Mouse (Mus musculus) midbrain, embryonic 12.5 days (tissue): ENCODE measurements around the gene Srpk2. TPM values are rescaled to one million over a fixed set of nuclear protein-coding genes. Genes with fewer than 3 reads are reported as not detected.
"Not testable (repeated sequence)": the region's sequence is repeated elsewhere in the genome, so short reads cannot be mapped to it uniquely, and the experiment has no call there.

Experiments
- ATAC-seq: fragments of 200-750 bp; cut with Nextera tagmentation; 2 replicates; pipeline ENCODE4 v1.8.0; 2017; ENCODE audit warnings: low read depth, moderate TSS enrichment, moderate library complexity; ENCODE audit not compliant: low FRiP score
- H3K27ac ChIP-seq: fragments of 300-500 bp; sonication (generic); replicated peaks from 2 replicates; pipeline ENCODE4 v1.5.1; 2016; ENCODE audit warnings: mild to moderate bottlenecking
- H3K27me3 ChIP-seq: fragments of 300-500 bp; sonication (generic); 2 replicates; pipeline ENCODE4 v1.6.1; 2016; ENCODE audit warnings: mild to moderate bottlenecking
- H3K36me3 ChIP-seq: fragments of 300-500 bp; sonication (generic); 2 replicates; pipeline ENCODE4 v1.6.1; 2016
- H3K4me1 ChIP-seq: fragments of 300-500 bp; sonication (generic); 2 replicates; pipeline ENCODE4 v1.6.1; 2016
- H3K4me2 ChIP-seq: fragments of 300-500 bp; sonication (generic); replicated peaks from 2 replicates; pipeline ENCODE4 v1.6.1; 2016; ENCODE audit warnings: mild to moderate bottlenecking, moderate library complexity
- H3K4me3 ChIP-seq: fragments of 300-500 bp; sonication (generic); 2 replicates; pipeline ENCODE4 v1.5.1; 2016; ENCODE audit warnings: mild to moderate bottlenecking
- H3K9ac ChIP-seq: fragments of 300-500 bp; sonication (generic); replicated peaks from 2 replicates; pipeline ENCODE4 v1.6.1; 2016; ENCODE audit warnings: mild to moderate bottlenecking, moderate library complexity
- H3K9me3 ChIP-seq: fragments of 300-500 bp; sonication (generic); 2 replicates; pipeline ENCODE4 v1.6.1; 2016; ENCODE audit warnings: mild to moderate bottlenecking
- WGBS: fragments of 180-500 bp; shearing (Covaris S2); methylation state at CpG from one replicate; pipeline ENCODE4 v1.1.7; 2016; 5-methylcytosine and 5-hydroxymethylcytosine counted together
- polyA plus RNA-seq: library from polyadenylated mRNA; unstranded; fragments of >200 nt; fragmentation: Nextera tagmentation; extraction: Ambion mirVana; gene quantifications from 2 replicates; pipeline ENCODE4 v1.2.1, GENCODE M21; 2016

The Srpk2 gene
- polyA plus RNA-seq, 1 experiment from 2014 or later: 77.3 TPM

GRCm38 (mm10) chr5:23483811-23484210 lies 200.6 kb downstream of the Srpk2 start:
- H3K27me3 ChIP-seq: no peaks in the 10 kb centered on the region
- 94% methylated on average over 7 of the region's 7 CpGs for WGBS
- H3K27ac ChIP-seq: no peak overlapping the region
- no peak for ATAC-seq
- no peak overlapping the region for H3K4me3 ChIP-seq
- no peak overlapping the region for H3K9ac ChIP-seq
- peaks cover 80% of the 10 kb centered on the region for H3K36me3 ChIP-seq
- H3K9me3 ChIP-seq: no peaks in the 10 kb centered on the region
- no peak overlapping the region for H3K4me2 ChIP-seq
- no peaks in the 10 kb centered on the region for H3K4me1 ChIP-seq

- no peaks in the 10 kb centered on the region for H3K9me3 ChIP-seq
- no peak overlapping the region for H3K4me3 ChIP-seq
- H3K9ac ChIP-seq: no peak overlapping the region
- no peaks in the 10 kb centered on the region for H3K4me1 ChIP-seq
- WGBS: 81% methylated on average over 6 of the region's 6 CpGs
- no peaks in the 10 kb centered on the region for H3K27me3 ChIP-seq
- no peak overlapping the region for H3K4me2 ChIP-seq
- ATAC-seq: no peak
- H3K27ac ChIP-seq: no peak overlapping the region
- H3K36me3 ChIP-seq: peaks cover 47% of the 10 kb centered on the region
Observed at GRCm38 (mm10) chr5:23473098-23473873, 211.1 kb downstream of the Srpk2 start.

GRCm38 (mm10) chr5:23466546-23466945 lies 217.9 kb downstream of the Srpk2 start:
- Histone ChIP-seq H3K36me3 (peaks cover 43% of the 10 kb centered on the region), H3K27ac (no peak overlapping the region), H3K4me3 (no peak overlapping the region), H3K9me3 (no peaks in the 10 kb centered on the region), H3K4me1 (no peaks in the 10 kb centered on the region), H3K4me2 (no peak overlapping the region), H3K9ac (no peak overlapping the region), H3K27me3 (no peaks in the 10 kb centered on the region)
- no peak for ATAC-seq
- WGBS: 97% methylated on average over 4 of the region's 4 CpGs

- 90% methylated on average over 8 of the region's 8 CpGs for WGBS
- Histone ChIP-seq H3K4me2 (no peak overlapping the region), H3K4me1 (no peaks in the 10 kb centered on the region), H3K27me3 (no peaks in the 10 kb centered on the region), H3K27ac (no peak overlapping the region), H3K4me3 (no peak overlapping the region), H3K9ac (no peak overlapping the region), H3K9me3 (no peaks in the 10 kb centered on the region), H3K36me3 (peaks cover 35% of the 10 kb centered on the region)
- no peak for ATAC-seq
Observed at GRCm38 (mm10) chr5:23464743-23465142, 219.7 kb downstream of the Srpk2 start.

- 98% methylated on average over 3 of the region's 3 CpGs for WGBS
- no peak overlapping the region for H3K4me2 ChIP-seq
- H3K36me3 ChIP-seq: peaks cover 34% of the 10 kb centered on the region
Observed at GRCm38 (mm10) chr5:23464247-23464646, 220.2 kb downstream of the Srpk2 start.

GRCm38 (mm10) chr5:23461688-23462087 lies 222.7 kb downstream of the Srpk2 start:
- Histone ChIP-seq H3K4me3 (no peak overlapping the region), H3K4me1 (no peaks in the 10 kb centered on the region), H3K27ac (no peak overlapping the region), H3K36me3 (peaks cover 21% of the 10 kb centered on the region), H3K9ac (no peak overlapping the region), H3K9me3 (no peaks in the 10 kb centered on the region), H3K27me3 (no peaks in the 10 kb centered on the region), H3K4me2 (no peak overlapping the region)
- 62% methylated on average over 2 of the region's 2 CpGs for WGBS
- no peak for ATAC-seq

More at GRCm38 (mm10) chr5:23464247-23464646, 220.2 kb downstream of the Srpk2 start:
- Histone ChIP-seq H3K9me3 (no peaks in the 10 kb centered on the region), H3K27ac (no peak overlapping the region), H3K27me3 (no peaks in the 10 kb centered on the region), H3K4me1 (no peaks in the 10 kb centered on the region), H3K4me3 (no peak overlapping the region), H3K9ac (no peak overlapping the region)
- no peak for ATAC-seq

GRCm38 (mm10) chr5:23453561-23453960 lies 230.9 kb downstream of the Srpk2 start:
- H3K4me2 ChIP-seq, H3K4me1 ChIP-seq, H3K27me3 ChIP-seq, H3K27ac ChIP-seq, H3K9me3 ChIP-seq, ATAC-seq, H3K9ac ChIP-seq, H3K4me3 ChIP-seq: not testable (repeated sequence)
- 82% methylated on average over 2 of the region's 2 CpGs for WGBS
- H3K36me3 ChIP-seq: peaks cover 23% of the 10 kb centered on the region

Other genes starting within 250 kb of the Srpk2 start
- gene Pus7, start 99.1 kb upstream of the Srpk2 start, polyA plus RNA-seq: 24.7 and 26.2 TPM in 2 replicates
- gene Rint1, start 103.1 kb upstream of the Srpk2 start, polyA plus RNA-seq: 38.9 and 39.3 TPM in 2 replicates
- 117 and 119 TPM in 2 replicates for gene Tomm7, start 159.5 kb upstream of the Srpk2 start, polyA plus RNA-seq